Mouse (Mus musculus) brain, embryonic 14.5 days (tissue): ENCODE measurements around the gene Lrrfip2.

Experiments
- CTCF ChIP-seq: fragments of 200-500 bp; IDR thresholded peaks from 2 replicates; pipeline ENCODE4 v1.5.1; 2012; ENCODE audit warnings: inconsistent platforms, mild to moderate bottlenecking, moderate library complexity, borderline replicate concordance; ENCODE audit not compliant: insufficient read depth, insufficient read length; ENCODE audit errors: extremely low read depth
- POLR2A ChIP-seq: fragments of 200-500 bp; IDR thresholded peaks from 2 replicates; pipeline ENCODE4 v1.6.1; 2012; ENCODE audit warnings: mild to moderate bottlenecking, inconsistent platforms, borderline replicate concordance; ENCODE audit not compliant: poor library complexity, insufficient read depth, insufficient read length, severe bottlenecking; ENCODE audit errors: extremely low read depth

GRCm38 (mm10) chr9:111144711-111145110, 27.3 kb downstream of the Lrrfip2 start:
- TF ChIP-seq POLR2A, result no peak
- no peak for TF ChIP-seq CTCF
